Mouse (Mus musculus): ENCODE measurements at regions not wholly inside any gene's neighbourhood (a gene's known extent, or its start where the extent isn't known, plus 50 kb on each side); places are given as distances from the start of the nearest gene placed in this dataset.

- DNase-seq = no peak
These were observed 285.0 kb upstream of the Gnpda2 start for GRCm38 (mm10) chr5:69877100-69877499.

GRCm38 (mm10) chr5:69863027-69863426, 270.9 kb upstream of the Gnpda2 start:
- no peak for DNase-seq

DNA sequence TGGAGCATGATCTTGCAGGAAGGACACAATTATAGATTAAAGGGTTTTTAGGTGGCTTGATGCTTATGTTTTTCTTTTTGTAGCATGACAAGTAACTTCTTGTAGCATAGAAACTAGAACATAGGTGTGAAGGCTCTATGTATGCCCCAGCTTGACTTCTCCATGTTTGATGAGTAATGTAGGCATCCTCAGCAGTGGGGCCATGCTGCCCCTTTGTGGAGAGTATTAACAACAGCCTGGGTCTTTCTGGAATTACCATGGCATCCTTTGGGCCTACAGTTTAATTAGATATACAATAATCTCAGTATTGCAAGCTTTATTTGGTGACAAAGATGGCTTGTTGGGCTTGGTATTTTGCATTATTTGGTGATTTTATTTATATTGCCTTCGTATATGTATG, 252.7 kb upstream of the Gnpda2 start:
- no peak for DNase-seq

DNA sequence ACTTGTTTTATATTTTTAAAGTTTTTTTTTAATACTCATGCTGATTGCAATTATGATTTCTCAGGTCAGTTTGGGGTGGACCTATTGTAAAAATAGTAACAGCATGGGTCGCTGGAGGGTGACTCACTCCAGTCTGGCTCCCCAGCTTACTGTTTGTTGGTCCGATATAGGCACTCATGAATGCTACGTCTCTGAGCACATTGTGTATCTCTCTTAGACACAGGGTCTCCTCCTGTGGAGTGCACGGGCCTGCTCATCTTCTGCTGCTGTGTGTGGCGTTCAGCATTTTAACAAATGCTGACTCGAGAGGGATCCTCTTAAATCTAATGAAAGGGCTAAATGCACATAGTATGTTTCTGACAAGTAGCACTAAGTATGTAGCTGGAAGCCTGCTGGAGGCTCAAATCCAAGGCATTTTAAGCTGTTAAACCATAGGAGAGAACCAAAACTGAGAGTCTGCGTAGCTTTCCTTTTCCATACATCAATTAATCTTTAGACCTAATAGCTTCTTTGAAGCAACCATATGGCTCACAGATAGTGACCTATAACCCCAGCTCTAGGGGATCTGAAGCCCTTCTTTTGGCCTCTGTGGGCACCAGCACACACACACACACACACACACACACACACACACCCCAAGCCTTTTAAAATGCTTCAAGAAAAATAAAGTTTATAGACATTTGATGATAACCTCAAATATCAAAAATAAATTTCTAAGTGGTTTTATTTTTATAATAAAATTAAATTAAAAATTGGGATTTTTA, 246.0 kb upstream of the Gnpda2 start:
- DNase-seq = no peak

DNA sequence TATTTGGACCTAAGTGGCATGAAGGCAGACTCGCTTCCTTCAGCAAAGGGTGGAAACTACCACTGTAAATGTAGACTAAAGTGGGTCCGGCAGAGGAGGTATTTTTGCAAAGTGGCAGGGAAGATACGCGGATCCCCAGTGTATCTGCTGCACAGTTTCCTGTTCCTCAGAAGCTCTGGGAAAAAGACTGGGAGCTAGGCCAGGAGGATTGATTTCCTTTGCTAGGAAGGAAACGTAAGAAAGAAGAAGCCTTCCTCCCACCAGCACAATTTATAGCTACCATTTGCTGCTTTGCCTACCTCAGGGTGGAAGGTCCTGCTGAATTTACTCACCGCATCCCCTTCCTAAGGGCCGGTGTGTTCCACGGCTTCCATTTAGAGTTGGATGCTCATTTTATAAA, 244.2 kb upstream of the Gnpda2 start:
- no peak for DNase-seq

GRCm38 (mm10) chr5:69835162-69835561, 243.0 kb upstream of the Gnpda2 start:
- DNase-seq = no peak

GRCm38 (mm10) chr5:69817778-69818177, 225.6 kb upstream of the Gnpda2 start:
- DNase-seq = no peak

DNA sequence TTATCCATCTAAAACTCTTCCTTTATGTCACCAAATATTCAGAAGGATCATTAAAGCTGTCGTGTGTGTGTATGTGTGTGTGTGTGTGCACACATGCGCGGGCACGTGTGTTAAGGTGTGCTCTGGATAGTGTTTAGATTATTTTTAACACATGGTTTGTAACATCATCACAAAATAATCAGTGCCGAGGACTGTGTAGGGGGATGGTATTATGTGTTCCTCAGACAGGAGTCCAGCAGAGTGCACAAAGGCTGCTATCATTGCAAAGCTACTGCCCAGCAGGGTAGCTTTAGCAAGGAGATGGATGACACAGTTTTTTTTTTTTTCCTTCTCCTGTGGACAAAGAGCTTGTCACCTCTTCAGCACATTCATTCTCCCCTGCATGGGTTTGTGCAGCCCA, 224.9 kb upstream of the Gnpda2 start:
- DNase-seq = no peak

DNA sequence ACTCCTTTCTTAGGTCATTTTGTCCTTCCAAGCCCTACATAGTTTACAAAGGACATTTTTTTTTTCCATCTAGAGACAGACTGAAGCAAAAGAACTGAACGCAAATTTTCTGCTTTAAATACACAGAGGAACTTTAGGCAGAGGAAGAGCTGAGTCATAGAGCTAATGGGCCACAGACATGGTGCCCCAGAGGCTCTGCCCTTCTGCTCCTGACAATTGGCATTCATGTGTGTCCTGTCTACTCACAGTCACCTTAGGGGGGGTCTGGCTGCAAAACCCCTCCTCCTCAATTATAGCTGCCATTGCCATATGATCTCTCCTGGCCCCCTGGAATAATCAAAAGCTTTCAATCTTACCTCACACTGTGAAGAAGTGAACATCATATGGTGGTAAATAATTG, 223.2 kb upstream of the Gnpda2 start:
- DNase-seq = no peak

DNA sequence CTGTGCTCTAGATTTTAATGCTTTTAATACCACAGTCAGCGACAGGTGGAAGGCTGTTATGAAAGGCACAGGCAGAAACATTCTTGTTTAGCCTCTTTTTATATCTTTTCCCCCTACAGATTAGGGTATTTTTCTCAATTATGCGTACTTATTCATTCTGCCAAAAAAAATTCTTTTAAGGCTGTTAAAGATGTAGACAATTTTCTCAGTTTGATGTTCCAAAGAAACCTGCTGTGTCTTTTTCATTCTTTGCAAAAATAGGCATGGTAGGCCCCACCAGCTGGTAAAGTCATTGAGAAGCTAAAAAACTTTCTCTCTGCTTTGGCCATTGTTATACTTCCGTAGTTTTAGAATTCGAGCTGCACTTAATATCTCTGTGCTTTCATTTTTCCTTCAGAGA, 210.5 kb upstream of the Gnpda2 start:
- DNase-seq = no peak

GRCm38 (mm10) chr5:69802101-69802500, 210.0 kb upstream of the Gnpda2 start:
- DNase-seq = no peak

- no peak for DNase-seq
These were observed 203.2 kb upstream of the Gnpda2 start for GRCm38 (mm10) chr5:69795316-69795715.

DNA sequence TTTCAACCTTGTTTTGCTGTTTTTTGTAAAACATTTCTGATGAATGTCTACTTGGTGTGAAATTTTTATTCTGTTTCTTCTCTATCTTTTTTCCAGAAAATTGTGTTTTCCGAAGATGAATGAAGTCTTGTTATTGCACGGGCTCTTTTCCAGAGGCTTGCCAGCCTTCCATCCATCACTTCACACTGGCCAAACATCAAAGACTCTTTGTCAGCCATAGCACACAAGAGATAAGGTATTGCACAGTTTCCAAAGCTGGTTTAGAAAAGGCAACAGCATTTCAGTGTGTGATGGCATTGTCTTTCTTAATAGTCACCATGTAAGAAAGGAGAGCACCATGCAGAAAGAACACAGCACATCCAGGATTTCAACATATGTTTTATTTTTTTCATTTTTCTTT, 202.5 kb upstream of the Gnpda2 start:
- DNase-seq = no peak

DNA sequence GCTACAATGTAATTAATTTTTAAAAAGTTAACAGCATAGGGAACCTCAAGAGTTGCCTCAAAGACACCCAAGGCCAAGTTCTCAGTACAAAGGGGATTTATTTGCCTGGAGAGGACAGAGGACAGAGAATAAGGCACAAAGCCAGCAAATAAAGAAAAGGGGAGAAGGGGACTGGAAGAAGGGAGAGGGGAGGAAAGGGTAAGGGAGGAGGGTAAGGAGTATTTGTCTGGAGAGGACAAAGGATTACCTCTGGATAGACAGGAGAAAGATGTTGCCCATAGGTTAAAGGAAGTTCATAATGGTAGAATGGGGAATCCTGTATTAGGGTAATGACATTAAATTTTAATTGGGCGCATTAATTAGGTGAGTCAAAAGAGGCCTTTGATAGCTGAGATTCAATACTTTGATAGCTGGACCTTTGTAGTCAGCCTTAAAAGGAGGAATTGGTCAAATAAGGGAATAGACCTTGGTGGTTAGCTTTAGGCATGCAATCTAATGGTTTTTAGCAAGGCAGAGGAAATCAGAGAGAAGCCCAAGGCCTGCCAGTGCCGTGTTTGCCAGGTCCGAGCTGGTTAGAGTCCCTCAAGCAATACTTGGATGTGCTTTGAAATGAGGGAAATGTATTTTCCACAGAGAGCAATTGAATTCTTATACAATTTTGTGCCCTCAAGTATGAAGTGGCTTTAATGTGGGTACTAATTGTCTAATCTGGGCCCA, 164.8 kb upstream of the Gnpda2 start:
- no peak for DNase-seq

GRCm38 (mm10) chr5:69756360-69756759, 164.2 kb upstream of the Gnpda2 start:
- no peak for DNase-seq

- no peak for DNase-seq
These were observed 148.4 kb upstream of the Gnpda2 start for GRCm38 (mm10) chr5:69740511-69740910.

DNA sequence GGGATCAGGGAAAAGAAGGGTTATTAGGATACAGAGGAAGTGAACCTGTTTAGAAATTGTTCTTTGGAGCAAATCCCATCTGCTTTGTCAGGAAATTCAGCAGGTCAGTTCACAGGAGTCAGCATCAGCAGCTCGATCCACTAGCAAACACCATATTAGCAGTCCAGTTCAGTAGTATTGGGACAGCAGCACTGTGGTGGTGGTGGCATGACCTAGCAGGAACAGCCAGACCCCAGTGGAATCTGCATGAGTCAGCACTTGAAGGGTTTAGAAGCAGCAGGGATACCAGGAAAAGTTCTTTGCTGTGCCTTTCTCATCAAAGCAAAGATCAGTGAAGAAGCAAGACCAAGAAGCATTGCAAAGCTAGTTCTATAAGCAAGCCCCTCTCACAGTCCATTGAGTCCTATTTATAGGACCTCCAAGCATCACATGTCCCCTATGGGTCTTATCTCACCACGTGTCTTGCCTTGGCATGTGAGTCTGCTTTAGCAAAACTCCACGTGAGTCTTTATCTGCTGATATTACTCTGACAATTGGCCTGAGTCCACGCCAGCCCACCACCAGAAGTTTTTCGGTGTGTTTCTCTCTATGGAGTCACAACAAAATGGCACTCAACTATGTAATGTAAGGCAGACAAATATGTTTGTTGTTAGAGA, 129.3 kb upstream of the Gnpda2 start:
- DNase-seq = no peak

DNA sequence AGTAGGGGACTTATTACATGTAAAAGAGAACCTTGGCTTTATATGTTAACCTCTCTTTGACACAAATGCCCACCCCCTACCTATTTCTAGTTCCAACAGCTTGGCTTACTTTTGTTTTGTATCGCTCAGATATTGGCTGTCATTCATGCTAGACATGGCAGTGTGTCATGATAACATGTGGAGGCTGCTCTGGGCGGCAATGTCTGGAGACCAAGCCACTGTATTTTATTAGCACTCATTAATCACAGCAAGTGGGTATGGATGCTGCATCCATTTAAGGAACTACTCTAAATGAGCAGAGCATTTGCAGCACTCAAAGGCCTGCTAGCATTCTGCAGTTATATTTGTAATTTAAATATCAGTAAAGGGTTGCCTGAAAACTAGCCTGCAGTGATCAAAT, 123.9 kb upstream of the Gnpda2 start:
- no peak for DNase-seq

GRCm38 (mm10) chr5:69707099-69707498, 115.0 kb upstream of the Gnpda2 start:
- no peak for DNase-seq

DNA sequence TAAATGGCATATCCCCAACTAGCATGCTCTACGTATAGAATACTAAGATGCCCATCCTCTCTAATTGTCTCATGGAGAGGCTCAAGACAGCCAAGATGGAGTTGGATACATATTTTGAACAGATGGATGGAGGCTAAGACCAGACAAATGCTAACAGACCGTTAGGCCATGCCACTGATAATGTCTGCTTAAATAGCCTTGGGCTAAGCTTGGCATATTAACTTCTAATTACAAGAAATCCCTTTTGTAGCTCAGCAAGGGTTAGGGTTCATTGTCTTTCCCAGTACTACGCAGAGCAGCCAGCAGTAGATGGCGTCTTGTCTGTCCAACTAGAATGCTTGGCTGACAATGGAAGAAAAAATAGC, 113.0 kb upstream of the Gnpda2 start:
- no peak for DNase-seq

GRCm38 (mm10) chr5:69704261-69705167, 112.4 kb upstream of the Gnpda2 start:
- DNase-seq = peak in 1 of 2 experiments; percentile 2

DNA sequence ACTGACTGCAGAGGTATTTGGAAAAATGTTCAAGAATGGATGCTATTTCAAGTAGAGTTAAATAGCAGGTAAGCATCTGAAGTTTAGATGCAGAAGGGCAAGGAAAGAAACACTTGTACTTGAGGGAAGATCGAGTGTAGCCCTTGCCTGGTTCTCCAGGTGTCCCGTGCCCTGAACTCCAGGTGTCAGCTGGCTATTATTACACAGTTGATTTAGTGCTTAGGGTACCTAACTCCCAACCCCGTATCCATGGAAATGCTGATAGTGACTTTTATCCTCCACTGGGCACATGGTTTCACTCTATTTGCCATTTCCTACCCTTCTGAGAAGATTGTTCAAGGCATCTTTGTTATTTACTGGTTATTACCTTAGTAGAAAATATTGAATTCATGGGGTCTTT, 86.6 kb upstream of the Gnpda2 start:
- DNase-seq = no peak

DNA sequence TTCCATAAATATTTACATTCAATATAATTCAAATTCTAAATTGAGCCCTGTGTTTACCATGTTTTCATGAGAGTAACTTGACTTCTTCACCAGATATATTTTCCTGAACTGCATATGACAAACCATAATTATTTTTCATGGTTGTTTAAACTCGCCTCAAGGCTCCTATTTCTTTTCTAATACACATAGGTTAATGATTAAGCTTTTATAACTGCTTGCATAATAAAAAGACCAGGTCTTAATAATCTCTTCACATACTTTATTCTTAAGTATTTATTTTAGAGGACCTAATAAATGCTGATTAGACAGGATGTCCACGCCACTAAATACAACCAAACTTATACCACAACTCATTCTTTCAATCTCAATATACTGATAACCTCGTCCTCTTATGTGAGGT, 86.1 kb upstream of the Gnpda2 start:
- no peak for DNase-seq
